Mouse (Mus musculus) urinary bladder, adult 18-20 months (tissue): ENCODE data around the gene Ckm.
A peak's percentile ranks its signal among the peaks of the same experiment; 100 is the strongest.

Experiments
- DNase-seq, 2 experiments: peaks; one replicate each; pipeline ENCODE4 v3.0.0; 2022; ENCODE audit warnings: low spot score in 2 of 2, mixed read lengths in 2 of 2

Gene Ckm

DNA sequence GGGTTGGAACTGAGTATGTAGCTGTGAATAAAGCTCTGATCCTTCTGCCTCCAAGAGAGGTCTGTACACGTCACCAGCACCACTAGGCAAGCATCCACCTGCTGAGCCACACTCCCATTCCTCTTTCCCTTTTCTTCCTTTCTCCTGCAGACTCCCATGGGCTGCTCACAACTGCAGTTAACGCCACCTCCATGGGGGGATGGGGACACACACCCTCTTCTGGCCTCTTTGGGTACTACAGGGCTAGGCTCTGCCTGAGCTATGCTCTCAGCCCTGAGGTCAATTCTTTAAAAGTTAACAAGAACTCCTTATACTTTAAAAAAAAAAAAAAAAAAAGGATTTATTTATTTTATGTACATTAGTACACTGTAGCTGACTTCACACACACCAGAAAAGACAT, 27.9 kb downstream of the Ckm start:
- no peak for DNase-seq

GRCm38 (mm10) chr7:19436276-19436675, 31.7 kb downstream of the Ckm start:
- DNase-seq = no peak

- no peak for DNase-seq
Observed at GRCm38 (mm10) chr7:19437048-19437447, 32.5 kb downstream of the Ckm start.

DNA sequence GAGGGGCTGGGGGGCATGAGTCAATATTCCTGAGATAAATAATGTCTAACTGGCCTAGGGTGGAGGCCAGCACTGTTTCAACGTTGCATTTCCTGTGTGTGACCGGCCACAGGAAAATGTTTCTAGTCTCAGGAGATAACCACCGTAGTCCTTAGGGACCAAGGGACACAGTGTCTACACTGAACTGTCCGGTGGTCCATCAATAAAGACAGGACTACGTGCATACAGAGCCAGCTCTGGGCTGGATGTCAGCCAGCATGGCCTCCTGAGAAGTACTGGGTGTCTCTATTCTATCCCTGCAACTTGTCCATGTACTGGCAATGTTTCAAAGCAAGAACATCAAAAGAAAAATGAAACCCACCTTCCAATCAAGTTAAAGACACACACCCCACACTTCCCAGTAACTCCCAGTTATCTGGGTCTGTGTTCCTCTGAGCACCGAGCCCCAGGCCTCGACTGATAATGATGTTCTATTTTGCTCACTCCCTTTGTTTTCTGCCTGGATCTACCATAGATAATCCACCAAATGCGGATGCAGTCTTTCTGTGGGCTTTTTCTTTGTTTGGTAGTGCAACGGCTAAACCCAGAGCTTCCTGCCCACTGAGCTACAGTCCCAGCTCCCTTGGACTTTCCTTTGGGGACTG, 37.0 kb downstream of the Ckm start:
- DNase-seq = no peak

GRCm38 (mm10) chr7:19443344-19443743, 38.8 kb downstream of the Ckm start:
- peak; percentile 62 to 80 for DNase-seq

- no peak for DNase-seq
Observed at GRCm38 (mm10) chr7:19444801-19445200, 40.2 kb downstream of the Ckm start.

DNA sequence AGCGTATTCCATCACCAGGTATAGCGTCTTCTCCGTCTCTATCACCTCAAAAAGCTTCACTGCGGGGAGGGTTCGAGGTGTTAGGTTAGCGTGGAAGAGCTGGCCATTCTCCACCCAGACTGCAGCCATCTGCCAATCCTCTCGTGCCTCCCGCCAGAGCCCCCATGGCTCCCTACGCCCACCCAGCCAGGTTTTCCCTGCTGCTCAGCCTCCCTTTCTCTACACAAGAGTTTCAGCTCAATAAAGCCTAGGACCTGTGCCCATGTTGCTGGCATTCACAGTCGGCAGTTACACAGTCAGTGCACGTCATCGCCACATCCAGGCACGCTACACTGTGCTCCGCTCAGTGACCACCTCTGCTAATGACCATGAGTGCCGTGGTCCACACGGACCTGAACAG, 43.1 kb downstream of the Ckm start:
- DNase-seq = no peak

DNA sequence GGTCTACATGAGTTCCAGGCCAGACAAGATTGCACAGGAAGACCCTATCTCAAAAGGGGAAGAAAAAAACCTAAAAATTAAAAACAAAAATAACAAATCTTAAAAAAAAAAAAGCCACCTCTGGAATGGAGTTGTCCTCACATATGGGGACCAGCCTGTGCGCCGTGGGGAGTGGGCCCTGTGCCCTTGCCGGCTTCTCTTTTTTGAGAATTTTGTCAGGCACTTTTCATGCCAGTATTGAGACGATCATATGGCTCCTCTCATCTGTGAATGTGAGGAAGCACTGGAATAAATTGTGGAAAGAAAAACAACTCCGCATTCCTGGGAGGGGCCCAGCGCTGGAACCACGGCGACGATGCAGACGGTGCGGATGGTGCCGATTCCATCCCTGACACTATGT, 44.6 kb downstream of the Ckm start:
- DNase-seq = no peak

DNA sequence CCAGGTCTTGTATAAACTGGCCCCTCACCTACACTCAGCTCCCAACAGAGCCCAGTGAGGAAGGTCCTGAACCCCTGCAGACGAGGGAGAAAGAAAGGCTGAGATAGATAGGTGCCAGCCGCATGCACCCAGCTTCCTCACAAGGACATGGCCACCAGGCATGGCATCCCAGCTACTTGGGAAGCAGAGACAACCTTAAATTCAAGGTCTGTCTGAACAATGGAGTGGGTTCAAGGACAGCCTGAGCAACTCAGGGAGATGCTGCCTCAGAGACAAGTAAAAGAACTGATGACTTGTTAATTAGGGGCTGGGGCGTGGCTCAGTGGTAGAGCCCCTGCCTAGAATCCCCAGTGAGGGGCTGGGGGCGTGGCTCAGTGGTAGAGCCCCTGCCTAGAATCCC, 50.6 kb downstream of the Ckm start:
- DNase-seq = no peak

- no peak for DNase-seq
Observed at GRCm38 (mm10) chr7:19455819-19456495, 51.4 kb downstream of the Ckm start.

- DNase-seq = no peak
Observed at GRCm38 (mm10) chr7:19456628-19457027, 52.1 kb downstream of the Ckm start.

DNA sequence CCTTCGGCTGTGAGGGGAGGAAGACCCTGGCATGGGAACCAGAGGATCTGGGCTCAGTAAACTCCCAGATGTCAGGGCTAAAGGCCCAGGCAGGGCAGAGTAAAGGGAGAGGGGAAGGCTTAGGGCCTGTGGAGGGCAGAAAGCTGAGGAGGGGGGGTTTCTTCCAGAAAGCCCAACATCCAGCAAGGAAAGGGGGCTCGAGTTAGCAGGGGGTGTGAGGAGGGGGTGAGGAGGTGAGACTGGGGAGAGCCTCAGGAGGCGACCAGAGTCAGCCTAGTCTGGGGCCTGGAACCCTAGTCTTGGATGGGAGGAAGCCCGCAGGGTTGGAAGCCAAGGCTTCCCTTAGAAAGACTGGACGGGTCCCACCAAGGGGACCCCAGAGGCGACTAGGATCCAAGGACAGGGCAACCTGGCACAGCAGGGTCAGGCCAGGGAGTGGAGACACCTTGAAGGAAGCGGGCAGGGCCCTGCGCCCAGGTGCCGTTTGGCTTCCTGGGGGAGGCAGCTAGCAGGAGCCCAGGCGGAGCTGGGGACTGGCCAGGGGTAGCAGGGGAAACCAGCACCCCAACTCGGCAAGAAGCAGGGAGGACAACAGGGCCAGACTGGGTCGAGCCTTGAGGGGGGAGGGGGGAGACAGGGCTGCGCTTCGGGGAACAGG, 53.0 kb downstream of the Ckm start:
- DNase-seq = peak in 1 of 2 experiments; percentile 49

GRCm38 (mm10) chr7:19458072-19458486, 53.5 kb downstream of the Ckm start:
- peak in 1 of 2 experiments; percentile 36 for DNase-seq

GRCm38 (mm10) chr7:19458591-19459111, 54.1 kb downstream of the Ckm start, which contains the start of gene Mark4:
Gene Mark4 (minus strand): TSS chr7:19458821.
- peak; percentile 67 to 82 for DNase-seq

GRCm38 (mm10) chr7:19459144-19459870, 54.7 kb downstream of the Ckm start:
- no peak for DNase-seq

- DNase-seq = no peak
Observed at GRCm38 (mm10) chr7:19460500-19460899, 55.9 kb downstream of the Ckm start.

DNA sequence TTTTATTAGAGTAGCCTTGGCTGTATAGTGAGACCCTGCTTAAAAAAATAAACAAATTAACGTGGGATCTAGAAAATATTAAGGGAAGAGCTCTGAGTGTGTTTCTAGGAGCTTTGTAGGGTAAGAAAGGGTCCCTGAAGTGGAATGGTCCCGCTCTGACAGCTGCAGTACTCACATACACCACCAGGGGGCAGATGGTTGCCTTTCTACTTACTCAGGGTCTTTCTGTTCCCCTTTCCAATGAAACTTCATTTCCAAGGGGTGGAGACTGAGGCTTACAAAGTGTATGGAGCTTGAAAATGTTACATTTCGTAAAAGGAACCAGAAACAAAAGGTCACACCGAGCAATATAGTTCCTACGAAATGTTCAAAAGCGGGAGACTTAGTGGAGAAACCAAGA, 56.9 kb downstream of the Ckm start:
- DNase-seq = no peak

DNA sequence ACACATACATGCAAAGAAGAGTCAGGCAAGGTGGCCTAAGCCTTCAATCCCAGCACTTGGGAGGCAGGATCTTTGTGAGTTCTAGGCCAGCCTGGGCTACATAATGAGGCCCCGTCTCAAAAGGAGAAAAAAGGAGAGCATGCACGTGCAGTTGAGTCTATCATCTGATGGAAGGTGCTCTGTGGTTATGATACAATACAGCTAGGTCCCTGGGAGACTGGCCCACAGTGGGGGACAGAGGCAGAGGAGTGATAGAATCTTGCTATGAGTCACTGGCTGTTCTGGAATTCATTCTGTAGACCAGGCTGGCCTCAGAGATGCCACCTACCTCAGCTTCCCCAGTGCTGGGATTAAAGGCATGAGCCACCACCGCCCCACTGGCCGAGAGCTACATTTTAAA, 57.9 kb downstream of the Ckm start:
- DNase-seq = no peak

- no peak for DNase-seq
Observed at GRCm38 (mm10) chr7:19462884-19463381, 58.4 kb downstream of the Ckm start, which contains the start of gene Exoc3l2. Gene Exoc3l2 (plus strand): TSS chr7:19463331.

DNA sequence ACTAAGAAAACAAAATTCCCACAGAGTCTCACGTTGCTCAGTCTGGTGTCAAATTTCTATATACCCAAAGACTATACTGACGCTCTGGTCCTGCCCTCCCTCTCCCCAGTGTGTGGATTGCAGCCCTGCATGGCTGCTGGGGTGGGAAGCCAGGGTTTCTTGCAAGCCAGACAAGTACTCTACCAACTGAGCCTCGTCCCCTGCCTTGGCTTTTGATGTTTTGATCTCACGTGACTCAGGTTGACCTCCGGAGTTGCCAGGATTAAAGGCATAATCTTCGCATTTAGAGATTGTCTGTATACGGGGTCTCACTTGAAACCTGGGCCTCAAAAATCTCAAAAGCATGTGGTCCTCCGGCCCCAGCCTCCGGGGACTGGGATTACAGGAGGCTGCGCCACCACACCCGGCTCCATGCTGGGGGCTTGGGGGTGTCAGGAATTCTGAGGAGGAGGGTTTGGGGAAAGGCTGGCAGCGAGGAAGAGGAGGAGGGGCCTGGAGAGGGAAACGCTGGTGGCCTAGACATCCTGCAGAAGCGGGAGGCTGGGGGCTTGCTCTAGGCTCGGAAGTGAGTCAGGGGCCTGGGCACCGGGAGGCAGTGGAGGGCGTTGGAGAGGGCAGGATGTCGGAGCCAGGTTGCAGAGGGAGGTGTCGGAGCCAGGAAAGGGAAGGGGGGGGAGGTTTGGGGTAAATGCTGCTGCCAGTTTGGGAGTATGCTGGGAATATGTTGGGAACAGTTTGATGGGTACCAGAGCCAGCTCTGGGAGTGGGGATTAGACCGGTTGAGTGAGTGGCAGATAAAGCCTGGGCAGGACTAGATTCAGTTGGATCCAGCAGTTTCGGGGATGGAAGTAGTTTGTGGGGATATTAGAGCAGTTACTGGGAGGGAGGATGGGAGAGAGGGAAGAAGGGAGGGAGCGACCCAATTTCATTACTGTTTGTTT, 60.1 kb downstream of the Ckm start:
- DNase-seq = no peak
